Mouse (Mus musculus) forebrain, embryonic 14.5 days (tissue): ENCODE data around the gene Wdr38. TPM values are rescaled to one million over a fixed set of nuclear protein-coding genes. Genes with fewer than 3 reads are reported as not detected.
A peak's percentile ranks its signal among the peaks of the same experiment; 100 is the strongest.

ENCODE experiments used
- ATAC-seq: fragments of 200-750 bp; cut with Nextera tagmentation; 2 replicates; pipeline ENCODE4 v1.8.0; 2017; ENCODE audit warnings: mild to moderate bottlenecking, moderate library complexity
- DNase-seq: peaks from one replicate; pipeline ENCODE4 v3.0.0-alpha.2; 2015; ENCODE audit warnings: low spot score
- H3K27ac ChIP-seq: fragments of 300-500 bp; sonication (generic); 2 replicates; pipeline ENCODE4 v1.5.1; 2014; ENCODE audit warnings: low read depth, mild to moderate bottlenecking, control low read depth, low read length, moderate library complexity
- H3K27me3 ChIP-seq: fragments of 300-500 bp; sonication (generic); replicated peaks from 2 replicates; pipeline ENCODE4 v1.6.1; 2014; ENCODE audit warnings: low read length, control low read depth, mixed read lengths; ENCODE audit not compliant: control insufficient read depth, insufficient read depth
- H3K36me3 ChIP-seq: fragments of 300-500 bp; sonication (generic); 2 replicates; pipeline ENCODE4 v1.6.1; 2014; ENCODE audit warnings: low read length, control low read depth; ENCODE audit not compliant: control insufficient read depth, insufficient read depth
- H3K4me1 ChIP-seq: fragments of 300-500 bp; sonication (generic); 2 replicates; pipeline ENCODE4 v1.6.1; 2014; ENCODE audit warnings: antibody characterized with exemption, low read length, control low read depth; ENCODE audit not compliant: control insufficient read depth, insufficient read depth
- H3K4me2 ChIP-seq: fragments of 300-500 bp; sonication (generic); 2 replicates; pipeline ENCODE4 v1.6.1; 2014; ENCODE audit warnings: mild to moderate bottlenecking, control low read depth, low read length
- H3K4me3 ChIP-seq: fragments of 300-500 bp; sonication (generic); 2 replicates; pipeline ENCODE4 v1.5.1; 2014; ENCODE audit warnings: low read depth, low read length, control low read depth
- H3K9ac ChIP-seq: fragments of 300-500 bp; sonication (generic); 2 replicates; pipeline ENCODE4 v1.6.1; 2014; ENCODE audit warnings: mild to moderate bottlenecking, low read length, control low read depth, moderate library complexity
- H3K9me3 ChIP-seq: fragments of 300-500 bp; sonication (generic); replicated peaks from 2 replicates; pipeline ENCODE4 v1.6.1; 2016; ENCODE audit warnings: low read length, control low read depth, mixed read lengths; ENCODE audit not compliant: control insufficient read depth
- WGBS: fragments of 180-500 bp; shearing (Covaris S2); extraction: QIAGEN DNeasy Blood & Tissue Kit; methylation state at CpG from one replicate; pipeline ENCODE4 v1.1.7; 2014; 5-methylcytosine and 5-hydroxymethylcytosine counted together
- polyA plus RNA-seq: library from polyadenylated mRNA; unstranded; fragments of >200 nt; fragmentation: Nextera tagmentation; extraction: Ambion mirVana; gene quantifications from 2 replicates; pipeline ENCODE4 v1.2.1, GENCODE M21; 2014

Gene Wdr38
- polyA plus RNA-seq, 1 experiment from 2014 or later: 1.4 TPM

GRCm38 (mm10) chr2:38970057-38970456 lies 27.2 kb upstream of the Wdr38 start:
- Histone ChIP-seq H3K4me3 (no peak overlapping the region), H3K9ac (no peak overlapping the region), H3K27me3 (no peaks in the 10 kb centered on the region), H3K9me3 (no peaks in the 10 kb centered on the region), H3K4me1 (no peaks in the 10 kb centered on the region), H3K4me2 (no peak overlapping the region), H3K27ac (no peak overlapping the region), H3K36me3 (no peaks in the 10 kb centered on the region)
- 84% methylated on average over 5 of the region's 5 CpGs for whole genome bisulfite sequencing
- ATAC-seq (no peak), DNase-seq (no peak)

DNA sequence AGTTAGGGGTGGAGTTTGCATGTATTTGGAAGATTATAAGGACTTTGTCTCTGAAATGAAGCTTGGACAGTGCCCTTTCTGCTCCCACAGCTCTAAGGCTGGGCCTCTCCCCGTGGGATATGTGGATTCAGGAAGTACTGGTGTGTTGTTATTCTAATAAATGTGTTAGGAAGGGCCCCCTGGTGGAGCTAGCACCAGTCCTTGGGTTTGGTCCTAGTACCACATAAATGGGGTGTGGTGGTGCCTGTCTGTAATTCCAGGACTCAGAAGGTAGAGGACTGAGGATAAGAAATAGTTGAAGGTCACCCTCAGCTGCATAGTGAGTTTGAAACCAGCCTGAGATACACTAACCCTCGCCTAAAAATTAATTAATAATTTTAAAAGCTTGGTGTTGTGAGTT lies 24.1 kb upstream of the Wdr38 start:
- Histone ChIP-seq H3K4me2 (no peak overlapping the region), H3K4me1 (no peaks in the 10 kb centered on the region), H3K4me3 (no peak overlapping the region), H3K9me3 (no peaks in the 10 kb centered on the region), H3K9ac (no peak overlapping the region), H3K27ac (no peak overlapping the region), H3K27me3 (no peaks in the 10 kb centered on the region), H3K36me3 (no peaks in the 10 kb centered on the region)
- ATAC-seq (no peak), DNase-seq (no peak)
- WGBS: 49% methylated on average over 2 of the region's 2 CpGs

DNA sequence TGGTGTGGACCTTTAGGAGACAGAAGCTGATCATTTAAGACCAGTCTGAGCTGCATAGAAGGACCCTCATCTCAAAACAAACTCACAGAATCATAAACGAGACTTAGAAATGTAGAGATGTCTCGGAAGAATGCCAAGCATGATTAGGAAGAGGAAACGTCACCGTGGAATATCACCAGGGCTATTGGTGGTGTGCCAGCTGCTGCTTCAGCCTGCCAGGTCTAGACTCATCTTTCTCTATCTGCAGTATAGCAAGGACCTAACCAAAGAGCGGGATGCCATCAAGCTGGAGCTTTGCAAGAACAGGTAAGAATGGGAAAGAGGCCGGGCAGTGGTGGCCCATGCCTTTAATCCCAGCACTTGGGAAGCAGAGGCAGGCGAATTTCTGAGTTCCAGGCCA lies 23.6 kb upstream of the Wdr38 start:
- 75% methylated on average over 7 of the region's 7 CpGs for WGBS
- no peak for ATAC-seq

DNA sequence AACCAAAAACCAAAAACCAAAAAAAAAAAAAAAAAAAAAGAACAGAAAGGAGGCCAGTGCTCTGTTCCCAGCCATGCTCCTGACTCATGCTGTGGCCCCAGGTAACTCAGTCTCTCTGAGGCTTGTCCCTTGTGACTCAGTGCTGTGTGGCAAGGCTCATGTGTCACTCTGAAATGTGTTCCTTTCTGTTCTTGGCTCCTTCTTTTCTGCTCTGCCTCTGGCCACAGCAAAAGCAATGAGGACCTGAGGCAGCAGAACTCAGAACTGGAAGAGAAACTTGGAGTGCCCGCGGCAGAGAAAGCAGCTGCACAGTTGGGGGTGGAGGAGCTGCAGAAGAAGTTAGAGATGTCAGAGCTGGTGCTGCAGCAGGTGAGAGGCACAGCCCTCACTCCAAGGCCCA lies 23.1 kb upstream of the Wdr38 start:
- no peaks in the 10 kb centered on the region for H3K9me3 ChIP-seq
- H3K36me3 ChIP-seq: no peaks in the 10 kb centered on the region
- no peaks in the 10 kb centered on the region for H3K27me3 ChIP-seq
- H3K4me2 ChIP-seq: no peak overlapping the region
- ATAC-seq (no peak), DNase-seq (no peak)
- H3K4me3 ChIP-seq: no peak overlapping the region
- no peak overlapping the region for H3K9ac ChIP-seq
- no peak overlapping the region for H3K27ac ChIP-seq
- 53% methylated on average over 2 of the region's 2 CpGs for WGBS
- H3K4me1 ChIP-seq: no peaks in the 10 kb centered on the region

More for the DNA sequence above, 23.6 kb upstream of the Wdr38 start:
- Histone ChIP-seq H3K27ac (no peak overlapping the region), H3K27me3 (no peaks in the 10 kb centered on the region), H3K4me1 (no peaks in the 10 kb centered on the region), H3K9ac (no peak overlapping the region), H3K4me3 (no peak overlapping the region), H3K9me3 (no peaks in the 10 kb centered on the region), H3K36me3 (no peaks in the 10 kb centered on the region), H3K4me2 (no peak overlapping the region)
- DNase-seq: peak; percentile 27

DNA sequence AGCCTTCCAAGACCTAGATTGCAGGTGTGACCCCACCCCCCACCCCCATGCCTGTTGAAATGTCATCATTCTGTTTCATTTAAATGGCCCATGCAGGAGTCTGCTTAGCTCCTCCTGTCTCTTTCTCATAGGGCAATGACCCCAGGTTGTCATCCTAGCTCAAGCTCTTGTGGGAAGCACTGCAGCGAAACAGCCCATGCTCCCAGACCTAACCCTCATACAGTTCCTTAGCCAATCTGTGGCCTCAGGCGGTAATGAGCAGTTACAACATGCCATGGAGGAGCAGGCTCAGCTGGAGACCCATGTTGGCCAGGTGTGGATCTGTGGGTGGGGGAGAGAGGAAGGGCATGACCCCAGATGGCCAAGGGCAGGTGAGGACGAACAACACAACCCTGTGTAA lies 22.1 kb upstream of the Wdr38 start:
- WGBS: 84% methylated on average over 3 of the region's 3 CpGs
- DNase-seq: no peak
- no peaks in the 10 kb centered on the region for H3K9me3 ChIP-seq
- no peaks in the 10 kb centered on the region for H3K4me1 ChIP-seq
- no peaks in the 10 kb centered on the region for H3K27me3 ChIP-seq
- H3K9ac ChIP-seq: no peak overlapping the region
- H3K4me2 ChIP-seq: no peak overlapping the region
- ATAC-seq: no peak
- no peak overlapping the region for H3K27ac ChIP-seq
- no peaks in the 10 kb centered on the region for H3K36me3 ChIP-seq
- no peak overlapping the region for H3K4me3 ChIP-seq

DNA sequence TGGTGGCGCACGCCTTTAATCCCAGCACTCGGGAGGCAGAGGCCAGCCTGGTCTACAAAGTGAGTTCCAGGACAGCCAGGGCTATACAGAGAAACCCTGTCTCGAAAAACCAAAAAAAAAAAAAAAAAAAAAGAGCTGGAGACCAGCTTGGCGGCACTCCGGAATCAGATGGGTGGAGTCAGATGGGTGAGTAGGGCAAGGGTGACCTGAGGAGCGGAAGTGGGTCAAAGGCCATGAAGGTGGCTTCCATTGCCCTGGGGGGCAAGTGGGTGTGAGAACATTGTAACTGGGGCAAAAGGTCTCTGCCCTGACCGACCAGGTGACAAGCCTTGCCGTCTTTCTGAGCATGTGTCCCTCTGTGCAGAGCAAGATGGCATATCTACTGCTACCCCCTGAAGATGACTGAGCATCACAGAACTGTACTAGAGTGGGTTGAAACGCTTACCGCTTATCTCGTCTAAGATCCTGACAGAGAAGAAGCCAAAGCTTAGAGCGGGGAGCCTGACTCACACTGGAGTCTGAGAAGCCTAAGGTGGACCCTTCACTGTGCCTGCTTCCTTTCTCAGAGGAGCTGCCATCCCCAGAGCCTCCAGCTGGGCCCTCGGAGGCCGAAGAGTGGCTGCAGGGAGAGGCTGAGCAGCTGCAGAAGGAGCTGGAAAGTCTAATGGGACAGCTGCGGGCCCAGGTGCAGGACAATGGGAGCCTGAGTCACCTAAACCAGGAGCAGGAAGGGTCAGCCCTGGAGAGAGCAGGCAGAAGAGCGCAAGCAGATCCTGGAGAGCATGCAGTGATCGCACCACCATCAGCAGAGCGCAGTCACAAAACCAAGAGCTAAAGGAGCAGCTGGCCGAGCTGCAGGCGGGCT lies 21.1 kb upstream of the Wdr38 start:
- Histone ChIP-seq H3K4me1 (no peaks in the 10 kb centered on the region), H3K4me3 (no peak overlapping the region), H3K36me3 (no peaks in the 10 kb centered on the region), H3K27me3 (no peaks in the 10 kb centered on the region), H3K9me3 (no peaks in the 10 kb centered on the region), H3K9ac (no peak overlapping the region), H3K4me2 (no peak overlapping the region), H3K27ac (no peak overlapping the region)
- ATAC-seq: no peak
- WGBS: 90% methylated on average over 21 of the region's 21 CpGs
- DNase-seq: no peak

DNA sequence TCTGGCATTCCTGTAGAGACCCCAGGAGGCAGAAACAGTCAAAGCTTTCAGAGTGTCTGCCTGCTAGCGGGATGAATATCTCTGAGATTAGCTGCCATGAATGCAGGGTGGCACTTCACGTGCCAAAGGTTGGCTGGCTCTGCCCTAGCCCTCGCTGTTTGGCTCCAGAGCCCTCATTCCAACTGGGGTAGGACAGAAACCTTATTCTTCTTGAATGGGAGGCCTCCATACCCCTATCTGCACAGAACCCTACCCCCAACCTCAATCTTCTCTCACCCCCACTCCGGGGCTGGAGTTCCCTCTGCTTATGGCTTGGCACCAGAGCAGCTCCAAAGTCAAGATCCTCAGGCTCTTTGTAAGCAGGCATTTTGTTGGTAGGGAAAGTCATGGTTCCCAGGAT lies 19.4 kb upstream of the Wdr38 start:
- H3K4me2 ChIP-seq: no peak overlapping the region
- H3K27me3 ChIP-seq: no peaks in the 10 kb centered on the region
- H3K4me3 ChIP-seq: no peak overlapping the region
- no peak overlapping the region for H3K27ac ChIP-seq
- no peak for DNase-seq
- no peaks in the 10 kb centered on the region for H3K4me1 ChIP-seq
- WGBS: 54% methylated on average over 4 of the region's 4 CpGs
- no peak for ATAC-seq
- H3K9me3 ChIP-seq: no peaks in the 10 kb centered on the region
- H3K36me3 ChIP-seq: no peaks in the 10 kb centered on the region
- no peak overlapping the region for H3K9ac ChIP-seq

DNA sequence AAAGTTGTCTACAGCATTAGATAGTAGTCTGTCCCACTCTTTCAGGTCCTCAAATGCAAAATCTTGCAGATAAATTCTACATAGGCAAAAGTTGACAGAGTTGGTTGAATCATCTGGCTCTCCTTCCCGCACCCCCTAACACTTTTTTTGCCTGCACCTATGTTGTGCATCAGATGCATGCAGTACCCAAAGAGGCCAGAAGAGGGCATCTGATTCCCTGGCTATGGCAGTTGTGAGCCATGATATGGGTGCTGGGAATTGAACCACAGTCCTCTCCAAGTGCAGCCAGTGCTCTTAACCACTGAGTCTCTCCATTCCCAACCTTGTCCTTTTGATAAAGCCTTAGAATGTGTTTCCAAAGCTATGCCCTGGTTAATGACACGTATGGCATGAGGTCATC lies 13.8 kb upstream of the Wdr38 start:
- H3K27me3 ChIP-seq: no peaks in the 10 kb centered on the region
- ATAC-seq (no peak), DNase-seq (no peak)
- WGBS: 97% methylated on average over 2 of the region's 2 CpGs
- 0 out of 2 replicates have a peak, but pooled peaks cover 2% of the 10 kb centered on the region for H3K9me3 ChIP-seq
- H3K4me3 ChIP-seq: no peak overlapping the region
- H3K9ac ChIP-seq: no peak overlapping the region
- H3K36me3 ChIP-seq: no peaks in the 10 kb centered on the region
- H3K4me1 ChIP-seq: no peaks in the 10 kb centered on the region
- H3K27ac ChIP-seq: no peak overlapping the region
- no peak overlapping the region for H3K4me2 ChIP-seq

GRCm38 (mm10) chr2:38986580-38986979 lies 10.7 kb upstream of the Wdr38 start:
- ATAC-seq (no peak), DNase-seq (no peak)

More at GRCm38 (mm10) chr2:38986580-38986979, 10.7 kb upstream of the Wdr38 start:
- Histone ChIP-seq H3K27ac (no peak overlapping the region), H3K36me3 (no peaks in the 10 kb centered on the region), H3K4me2 (no peak overlapping the region), H3K27me3 (no peaks in the 10 kb centered on the region), H3K4me1 (no peaks in the 10 kb centered on the region), H3K9ac (no peak overlapping the region), H3K4me3 (no peak overlapping the region), H3K9me3 (0 out of 2 replicates have a peak, but pooled peaks cover 2% of the 10 kb centered on the region)
- WGBS: 83% methylated on average over 3 of the region's 3 CpGs
